Mouse (Mus musculus): ENCODE results near the gene Stk39. TPM values are rescaled to one million over a fixed set of nuclear protein-coding genes. Genes with fewer than 3 reads are reported as not detected.
"Not testable (repeated sequence)": the region's sequence is repeated elsewhere in the genome, so short reads cannot be mapped to it uniquely, and the experiment has no call there.

Stk39 gene
- polyA plus RNA-seq, 1 experiment from 2014 or later, result 4.5 TPM

DNA sequence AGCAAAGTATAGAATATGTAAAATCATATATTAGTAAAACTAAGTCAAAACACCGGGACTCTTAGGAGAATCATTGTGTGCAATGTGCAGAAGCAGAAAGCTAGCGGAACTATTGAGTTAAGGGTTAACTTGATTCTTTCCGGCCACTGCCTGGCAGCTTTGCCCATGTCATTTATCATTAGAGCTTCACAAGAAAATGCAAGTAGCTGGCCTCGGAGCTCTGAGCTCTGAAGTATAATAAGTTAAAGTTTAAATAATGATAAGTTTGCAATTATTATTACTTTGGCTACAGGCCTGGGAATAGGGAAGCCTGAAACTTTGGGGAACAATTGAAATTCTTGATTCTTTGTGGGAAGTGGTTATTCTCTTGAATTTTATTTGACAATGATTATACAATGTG lies 232.7 kb downstream of the Stk39 start:
- ATAC-seq; H3K27me3 ChIP-seq (replicated peaks; ENCODE audit: control insufficient read depth, insufficient read depth, low read length); H3K9ac ChIP-seq (ENCODE audit: low read depth, low read length); H3K9me3 ChIP-seq (ENCODE audit: control insufficient read depth, low read length); H3K4me2 ChIP-seq (ENCODE audit: low read depth, low read length); H3K4me3 ChIP-seq (ENCODE audit: low read length); H3K27ac ChIP-seq (ENCODE audit: low read length); H3K4me1 ChIP-seq (ENCODE audit: control insufficient read depth, insufficient read depth, low read length); H3K36me3 ChIP-seq (ENCODE audit: control insufficient read depth, insufficient read depth, low read length): not testable (repeated sequence)
- 24% methylated on average over 4 of the region's 4 CpGs for WGBS

DNA sequence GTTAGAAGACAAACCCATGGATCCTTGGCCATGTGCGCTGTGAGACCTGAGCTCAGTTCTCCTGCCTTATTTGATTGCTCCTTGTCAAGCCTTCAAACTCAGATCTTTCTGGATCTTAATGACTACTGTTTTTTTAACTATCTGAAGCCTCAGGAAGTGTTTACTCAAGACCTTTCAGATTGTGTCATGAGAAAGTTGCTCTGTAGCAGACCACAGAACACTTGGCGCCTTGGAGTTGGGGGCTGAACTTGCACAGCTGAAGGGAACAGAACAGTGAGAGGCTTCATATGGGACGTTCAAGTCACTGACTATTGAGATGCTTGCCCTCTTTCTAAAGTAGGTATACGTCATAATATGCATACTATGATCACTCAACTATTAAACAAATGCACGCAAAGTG lies 239.1 kb downstream of the Stk39 start:
- Histone ChIP-seq H3K4me3 (ENCODE audit: low read length) (no peak overlapping the region), H3K9ac (ENCODE audit: low read depth, low read length) (no peak overlapping the region), H3K36me3 (ENCODE audit: control insufficient read depth, insufficient read depth, low read length) (no peaks in the 10 kb centered on the region), H3K4me1 (ENCODE audit: control insufficient read depth, insufficient read depth, low read length) (no peaks in the 10 kb centered on the region), H3K27me3 (replicated peaks; ENCODE audit: control insufficient read depth, insufficient read depth, low read length) (no peaks in the 10 kb centered on the region), H3K9me3 (ENCODE audit: control insufficient read depth, low read length) (no peaks in the 10 kb centered on the region), H3K27ac (ENCODE audit: low read length) (no peak overlapping the region), H3K4me2 (ENCODE audit: low read depth, low read length) (no peak overlapping the region)
- no peak for ATAC-seq
- WGBS, result 85% methylated on average over 5 of the region's 5 CpGs

DNA sequence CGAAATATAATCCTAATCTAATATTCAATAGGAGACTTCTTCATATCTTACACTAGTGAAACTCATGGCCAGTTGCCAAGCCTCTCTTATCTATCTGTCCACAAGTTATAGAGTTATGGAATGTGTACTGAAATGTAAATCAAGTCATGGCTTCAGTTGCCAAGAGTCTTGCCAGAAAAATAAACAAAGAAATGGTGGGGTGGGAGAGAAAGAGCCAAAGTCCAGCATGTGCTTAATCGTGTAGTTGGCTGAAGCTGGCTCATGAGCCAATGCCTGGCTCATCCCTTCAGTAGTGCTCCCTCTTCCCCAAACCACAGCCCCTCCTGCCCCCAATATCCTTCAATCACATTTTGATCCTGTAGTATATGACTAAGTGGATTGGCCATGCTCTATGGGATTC lies 242.2 kb downstream of the Stk39 start:
- Histone ChIP-seq H3K9ac (ENCODE audit: low read depth, low read length) (no peak overlapping the region), H3K4me2 (ENCODE audit: low read depth, low read length) (no peak overlapping the region), H3K27ac (ENCODE audit: low read length) (no peak overlapping the region), H3K4me3 (ENCODE audit: low read length) (no peak overlapping the region), H3K4me1 (ENCODE audit: control insufficient read depth, insufficient read depth, low read length) (no peaks in the 10 kb centered on the region), H3K9me3 (ENCODE audit: control insufficient read depth, low read length) (no peaks in the 10 kb centered on the region), H3K36me3 (ENCODE audit: control insufficient read depth, insufficient read depth, low read length) (no peaks in the 10 kb centered on the region), H3K27me3 (replicated peaks; ENCODE audit: control insufficient read depth, insufficient read depth, low read length) (no peaks in the 10 kb centered on the region)
- WGBS, result 57% methylated on average over 2 of the region's 2 CpGs
- peak; percentile 36 for ATAC-seq

DNA sequence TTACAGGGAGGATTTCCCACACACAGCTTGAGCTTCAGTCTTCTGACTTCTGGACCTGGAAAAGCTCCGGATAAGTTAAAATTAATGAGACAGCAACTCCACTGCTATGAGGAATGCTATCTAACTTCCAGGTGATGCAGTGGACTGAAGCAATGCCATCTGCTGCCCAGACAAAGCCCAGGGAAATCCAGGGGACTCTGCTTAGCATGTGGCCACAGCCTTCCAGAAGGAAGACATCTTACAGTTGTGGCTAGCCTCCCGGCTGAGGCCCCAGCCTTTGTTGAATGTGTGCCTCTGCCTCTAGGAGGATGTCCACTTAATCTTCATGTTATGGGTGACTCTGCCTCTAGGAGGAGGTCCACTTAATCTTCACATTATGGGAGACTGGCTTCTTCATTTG lies 243.0 kb downstream of the Stk39 start:
- 54% methylated on average over 2 of the region's 2 CpGs for WGBS
- Histone ChIP-seq H3K4me2 (ENCODE audit: low read depth, low read length) (no peak overlapping the region), H3K36me3 (ENCODE audit: control insufficient read depth, insufficient read depth, low read length) (no peaks in the 10 kb centered on the region), H3K4me3 (ENCODE audit: low read length) (no peak overlapping the region), H3K9me3 (ENCODE audit: control insufficient read depth, low read length) (no peaks in the 10 kb centered on the region), H3K27me3 (replicated peaks; ENCODE audit: control insufficient read depth, insufficient read depth, low read length) (no peaks in the 10 kb centered on the region), H3K27ac (ENCODE audit: low read length) (no peak overlapping the region), H3K9ac (ENCODE audit: low read depth, low read length) (no peak overlapping the region), H3K4me1 (ENCODE audit: control insufficient read depth, insufficient read depth, low read length) (no peaks in the 10 kb centered on the region)
- no peak for ATAC-seq

DNA sequence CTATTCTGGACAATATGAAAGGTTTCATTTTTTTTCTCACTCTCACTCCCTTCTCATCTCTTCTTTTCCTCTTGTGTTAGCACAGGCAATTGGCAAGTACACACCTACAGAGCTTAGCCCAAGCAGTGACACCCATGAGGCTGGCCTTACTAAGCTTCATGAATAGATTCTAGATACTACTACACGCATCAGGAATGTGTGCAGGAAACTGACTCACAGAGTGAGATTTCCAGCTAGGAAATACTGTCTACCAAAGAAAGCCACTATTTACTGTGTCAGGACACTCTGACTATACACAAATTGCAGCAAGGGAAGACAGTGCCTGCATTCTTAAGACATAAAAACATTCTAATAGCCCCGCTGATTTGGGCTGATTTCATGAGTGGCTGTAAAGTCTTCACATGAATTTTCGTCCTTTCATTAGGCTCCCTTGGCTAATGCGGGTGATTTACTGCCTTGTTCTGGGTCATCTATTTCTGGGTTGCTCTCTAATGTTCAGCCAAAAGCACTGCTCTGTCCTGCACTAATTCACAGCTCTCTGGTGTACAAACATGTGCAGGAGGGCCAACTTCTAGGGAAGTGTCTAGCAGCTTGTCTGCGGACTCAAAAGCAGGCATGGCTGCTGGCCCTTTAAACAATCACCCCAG lies 249.7 kb downstream of the Stk39 start:
- Histone ChIP-seq H3K9me3 (ENCODE audit: control insufficient read depth, low read length) (no peaks in the 10 kb centered on the region), H3K36me3 (ENCODE audit: control insufficient read depth, insufficient read depth, low read length) (no peaks in the 10 kb centered on the region), H3K4me2 (ENCODE audit: low read depth, low read length) (no peak overlapping the region), H3K4me3 (ENCODE audit: low read length) (no peak overlapping the region), H3K9ac (ENCODE audit: low read depth, low read length) (no peak overlapping the region), H3K27ac (ENCODE audit: low read length) (no peak overlapping the region), H3K4me1 (ENCODE audit: control insufficient read depth, insufficient read depth, low read length) (peaks cover 3% of the 10 kb centered on the region; the same call in 1 of the 2 replicates), H3K27me3 (replicated peaks; ENCODE audit: control insufficient read depth, insufficient read depth, low read length) (no peaks in the 10 kb centered on the region)
- no peak for ATAC-seq
- 53% methylated on average over 5 of the region's 5 CpGs for WGBS

DNA sequence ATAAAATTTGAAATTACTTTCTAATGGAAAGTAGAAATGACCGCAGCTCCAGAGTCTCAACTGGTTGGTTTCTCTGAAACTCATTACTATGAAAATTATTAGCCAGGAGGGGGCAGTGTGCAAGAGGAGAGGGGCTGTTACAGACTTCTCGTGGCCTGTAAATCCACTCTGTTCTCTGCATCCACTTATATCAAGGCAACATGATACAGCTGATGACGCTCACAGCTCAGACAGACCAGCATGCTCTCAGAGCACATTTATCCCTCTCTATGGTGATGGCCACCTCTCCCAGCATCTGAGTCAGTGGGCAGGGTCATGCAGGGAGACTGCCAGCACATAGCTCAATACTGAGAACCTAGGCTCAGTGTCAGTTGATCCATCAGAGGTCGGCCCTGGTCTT lies 250.8 kb downstream of the Stk39 start:
- no peak overlapping the region for H3K4me3 ChIP-seq (ENCODE audit: low read length)
- H3K9ac ChIP-seq (ENCODE audit: low read depth, low read length), result no peak overlapping the region
- H3K4me1 ChIP-seq (ENCODE audit: control insufficient read depth, insufficient read depth, low read length), result peaks cover 3% of the 10 kb centered on the region; the same call in 1 of the 2 replicates
- ATAC-seq, result no peak
- H3K9me3 ChIP-seq (ENCODE audit: control insufficient read depth, low read length), result no peaks in the 10 kb centered on the region
- 65% methylated on average over 4 of the region's 4 CpGs for WGBS
- H3K27ac ChIP-seq (ENCODE audit: low read length), result no peak overlapping the region
- no peaks in the 10 kb centered on the region for H3K36me3 ChIP-seq (ENCODE audit: control insufficient read depth, insufficient read depth, low read length)
- no peaks in the 10 kb centered on the region for H3K27me3 ChIP-seq (replicated peaks; ENCODE audit: control insufficient read depth, insufficient read depth, low read length)
- H3K4me2 ChIP-seq (ENCODE audit: low read depth, low read length), result no peak overlapping the region

DNA sequence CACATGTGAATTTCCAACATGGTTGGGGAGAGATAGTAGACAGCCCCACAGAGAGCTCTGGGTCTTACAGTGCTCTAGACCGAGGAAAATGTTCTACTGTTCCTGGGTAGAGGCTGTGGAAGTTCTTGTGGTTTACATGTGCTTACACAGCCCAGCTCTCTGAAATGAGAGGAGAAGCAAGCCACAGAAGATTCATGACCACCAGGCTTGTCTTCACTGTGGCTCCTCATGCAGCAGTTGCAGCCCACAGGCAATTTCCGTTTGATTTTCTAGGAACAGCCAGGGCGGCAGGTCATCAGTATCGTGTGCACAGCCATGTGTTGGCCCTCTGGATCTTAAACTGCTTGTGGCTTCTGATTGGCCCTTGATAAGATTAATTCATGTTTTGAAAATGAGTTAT lies 252.2 kb downstream of the Stk39 start:
- H3K36me3 ChIP-seq (ENCODE audit: control insufficient read depth, insufficient read depth, low read length), result no peaks in the 10 kb centered on the region
- no peak overlapping the region for H3K27ac ChIP-seq (ENCODE audit: low read length)
- ATAC-seq, result no peak
- H3K9ac ChIP-seq (ENCODE audit: low read depth, low read length), result no peak overlapping the region
- H3K4me1 ChIP-seq (ENCODE audit: control insufficient read depth, insufficient read depth, low read length), result peaks cover 3% of the 10 kb centered on the region; the same call in 1 of the 2 replicates
- H3K4me2 ChIP-seq (ENCODE audit: low read depth, low read length), result no peak overlapping the region
- H3K9me3 ChIP-seq (ENCODE audit: control insufficient read depth, low read length), result no peaks in the 10 kb centered on the region
- H3K27me3 ChIP-seq (replicated peaks; ENCODE audit: control insufficient read depth, insufficient read depth, low read length), result no peaks in the 10 kb centered on the region
- H3K4me3 ChIP-seq (ENCODE audit: low read length), result no peak overlapping the region
- 81% methylated on average over 4 of the region's 4 CpGs for WGBS

DNA sequence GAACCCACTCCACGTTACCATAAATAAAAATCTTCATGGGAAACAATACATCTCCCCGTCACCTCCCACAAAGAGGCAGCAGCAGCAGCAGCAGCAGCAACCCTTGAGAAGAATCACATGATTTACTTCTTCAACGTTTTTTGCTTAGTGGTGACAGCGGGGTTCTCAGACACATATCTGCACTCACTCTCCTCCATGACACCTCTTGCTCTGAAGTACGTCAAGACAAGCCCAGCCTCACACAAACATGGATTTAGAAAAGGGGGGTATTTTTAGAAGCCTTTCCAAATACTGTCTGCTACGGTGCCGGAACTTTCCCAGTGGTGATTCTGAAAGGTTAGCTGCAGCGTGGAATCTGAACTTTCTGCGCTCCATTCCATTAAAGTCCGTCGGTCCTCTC lies 256.9 kb downstream of the Stk39 start:
- Histone ChIP-seq H3K4me1 (ENCODE audit: control insufficient read depth, insufficient read depth, low read length) (no peaks in the 10 kb centered on the region), H3K4me3 (ENCODE audit: low read length) (no peak overlapping the region), H3K9me3 (ENCODE audit: control insufficient read depth, low read length) (no peaks in the 10 kb centered on the region), H3K4me2 (ENCODE audit: low read depth, low read length) (no peak overlapping the region), H3K27ac (ENCODE audit: low read length) (no peak overlapping the region), H3K9ac (ENCODE audit: low read depth, low read length) (no peak overlapping the region), H3K36me3 (ENCODE audit: control insufficient read depth, insufficient read depth, low read length) (no peaks in the 10 kb centered on the region), H3K27me3 (replicated peaks; ENCODE audit: control insufficient read depth, insufficient read depth, low read length) (no peaks in the 10 kb centered on the region)
- WGBS, result 79% methylated on average over 11 of the region's 11 CpGs
- ATAC-seq, result no peak

DNA sequence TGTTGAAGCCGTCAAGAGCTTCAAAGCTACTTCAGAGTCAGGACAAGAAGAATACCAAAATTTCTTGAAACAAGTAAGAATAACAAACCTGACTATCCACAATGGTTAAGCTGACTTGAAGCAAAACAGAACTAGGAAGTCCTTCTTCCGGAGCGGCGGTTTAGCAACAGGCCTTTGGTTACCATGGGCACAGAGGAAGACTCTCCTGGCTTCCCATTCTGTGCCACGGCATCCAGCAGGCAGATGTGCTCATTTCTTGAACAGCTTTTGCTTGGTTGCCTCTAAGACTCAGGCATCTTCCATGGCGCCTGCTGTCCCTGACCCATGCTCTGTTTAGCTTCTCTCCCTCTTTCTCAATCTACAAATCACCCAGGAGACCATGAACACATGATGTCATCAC lies 257.7 kb downstream of the Stk39 start:
- no peaks in the 10 kb centered on the region for H3K9me3 ChIP-seq (ENCODE audit: control insufficient read depth, low read length)
- H3K36me3 ChIP-seq (ENCODE audit: control insufficient read depth, insufficient read depth, low read length), result no peaks in the 10 kb centered on the region
- ATAC-seq, result no peak
- 77% methylated on average over 6 of the region's 6 CpGs for WGBS
- no peaks in the 10 kb centered on the region for H3K4me1 ChIP-seq (ENCODE audit: control insufficient read depth, insufficient read depth, low read length)
- no peak overlapping the region for H3K27ac ChIP-seq (ENCODE audit: low read length)
- no peak overlapping the region for H3K9ac ChIP-seq (ENCODE audit: low read depth, low read length)
- no peaks in the 10 kb centered on the region for H3K27me3 ChIP-seq (replicated peaks; ENCODE audit: control insufficient read depth, insufficient read depth, low read length)
- no peak overlapping the region for H3K4me3 ChIP-seq (ENCODE audit: low read length)
- H3K4me2 ChIP-seq (ENCODE audit: low read depth, low read length), result no peak overlapping the region

DNA sequence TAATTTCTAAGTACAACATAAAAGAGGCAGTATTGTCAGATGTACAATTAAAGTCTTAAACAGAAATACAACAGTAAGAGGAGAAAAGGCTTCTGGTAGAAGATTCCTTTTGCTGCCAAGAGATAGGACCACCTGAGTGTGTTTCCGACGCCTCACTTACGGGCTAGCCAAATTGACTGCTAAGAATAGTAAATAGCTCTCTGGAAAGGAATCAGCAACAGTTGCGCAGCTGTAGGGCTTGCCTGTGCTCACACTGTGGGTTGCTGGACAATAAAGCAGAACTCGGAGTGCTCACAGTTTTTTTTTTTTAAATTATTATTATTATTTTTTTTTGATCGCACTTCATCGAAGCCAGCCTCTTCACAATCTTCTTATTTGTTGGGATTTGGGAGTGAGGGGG lies 260.6 kb downstream of the Stk39 start:
- Histone ChIP-seq H3K9ac (ENCODE audit: low read depth, low read length) (no peak overlapping the region), H3K4me2 (ENCODE audit: low read depth, low read length) (no peak overlapping the region), H3K4me1 (ENCODE audit: control insufficient read depth, insufficient read depth, low read length) (no peaks in the 10 kb centered on the region), H3K27ac (ENCODE audit: low read length) (no peak overlapping the region), H3K36me3 (ENCODE audit: control insufficient read depth, insufficient read depth, low read length) (no peaks in the 10 kb centered on the region), H3K4me3 (ENCODE audit: low read length) (no peak overlapping the region), H3K9me3 (ENCODE audit: control insufficient read depth, low read length) (no peaks in the 10 kb centered on the region), H3K27me3 (replicated peaks; ENCODE audit: control insufficient read depth, insufficient read depth, low read length) (no peaks in the 10 kb centered on the region)
- WGBS, result 89% methylated on average over 7 of the region's 7 CpGs
- ATAC-seq, result no peak

All from intestine, embryonic 16.5 days (tissue).